Mouse (Mus musculus): ENCODE results near the gene Olfr491.

- TF ChIP-seq CTCF (IDR thresholded peaks at IDR 0.05 in 2 of 3, conservative IDR thresholded peaks at IDR 0.05 in 1 of 3; ENCODE audit: control insufficient read depth in 1 of 3, insufficient read depth in 1 of 3, low read depth in 2 of 3, low read length in 3 of 3, poor library complexity in 1 of 3, severe bottlenecking in 1 of 3): no peak
- TF ChIP-seq GATA1 (IDR thresholded peaks at IDR 0.05; ENCODE audit: low read depth, low read length): no peak
- no peak for TF ChIP-seq USF2 (IDR thresholded peaks at IDR 0.05; ENCODE audit: borderline replicate concordance in 1 of 2, insufficient read depth in 1 of 2, low read depth in 1 of 2, low read length in 2 of 2)
- TF ChIP-seq POLR2A (IDR thresholded peaks at IDR 0.05; ENCODE audit: control insufficient read depth in 1 of 2, insufficient read depth in 1 of 2, low read depth in 1 of 2, low read length in 2 of 2, poor library complexity in 1 of 2): no peak
- TF ChIP-seq MAX (IDR thresholded peaks at IDR 0.05; ENCODE audit: low read length): no peak
- TF ChIP-seq ZMIZ1 (IDR thresholded peaks at IDR 0.05; ENCODE audit: low read depth, low read length): no peak
- no peak for TF ChIP-seq ZNF384 (IDR thresholded peaks at IDR 0.05; ENCODE audit: low read depth, low read length)
- TF ChIP-seq CHD1 (IDR thresholded peaks at IDR 0.05; ENCODE audit: low read depth, low read length): no peak
- no peak for TF ChIP-seq EP300 (IDR thresholded peaks at IDR 0.05; ENCODE audit: low read depth in 1 of 2, low read length in 2 of 2)
- TF ChIP-seq ELF1 (IDR thresholded peaks at IDR 0.05; ENCODE audit: low read depth, low read length): no peak
- no peak for TF ChIP-seq USF1 (IDR thresholded peaks at IDR 0.05; ENCODE audit: low read depth, low read length)
- TF ChIP-seq RAD21 (IDR thresholded peaks at IDR 0.05; ENCODE audit: low read depth, low read length): no peak
These were observed 33.6 kb downstream of the Olfr491 start, which contains the start of gene Olfr493 for GRCm38 (mm10) chr7:108346879-108347278.

Data from MEL (cell line).